Mouse (Mus musculus): Measurements from ENCODE around the gene Hist1h2af. TPM values are rescaled to one million over a fixed set of nuclear protein-coding genes. Genes with fewer than 3 reads are reported as not detected.
A peak's percentile ranks its signal among the peaks of the same experiment; 100 is the strongest.

The Hist1h2af gene
- polyA plus RNA-seq, 1 experiment from 2014 or later, result 7.8 TPM

GRCm38 (mm10) chr13:23515826-23516620, 17.7 kb upstream of the Hist1h2af start:
- WGBS (ENCODE audit: insufficient replicate concordance), result 51% methylated on average over 15 of the region's 15 CpGs
- no peak for ATAC-seq
- Histone ChIP-seq H3K27ac (peak overlapping the region; percentile 54; the same call in 1 of the 2 replicates), H3K9ac (peak overlapping the region; percentile 68), H3K36me3 (no peaks in the 10 kb centered on the region), H3K4me1 (peaks cover 39% of the 10 kb centered on the region), H3K4me3 (peak overlapping the region; percentile 65), H3K27me3 (replicated peaks) (no peaks in the 10 kb centered on the region), H3K4me2 (peak overlapping the region; percentile 93), H3K9me3 (replicated peaks) (no peaks in the 10 kb centered on the region)

- WGBS (ENCODE audit: insufficient replicate concordance), result under 1% methylated on average over 19 of the region's 19 CpGs
- peaks cover 40% of the 10 kb centered on the region for H3K4me1 ChIP-seq
- H3K27me3 ChIP-seq (replicated peaks), result no peaks in the 10 kb centered on the region
- H3K9ac ChIP-seq, result peak overlapping the region; percentile 67
- no peaks in the 10 kb centered on the region for H3K36me3 ChIP-seq
- H3K9me3 ChIP-seq (replicated peaks), result no peaks in the 10 kb centered on the region
- peak overlapping the region; percentile 65 for H3K4me3 ChIP-seq
- peak overlapping the region; percentile 93 for H3K4me2 ChIP-seq
- peak overlapping the region; percentile 79 for H3K27ac ChIP-seq
- ATAC-seq, result peak; percentile 57; the same call in 1 of the 2 replicates
Measured at GRCm38 (mm10) chr13:23516822-23517602, 16.7 kb upstream of the Hist1h2af start.

- no peaks in the 10 kb centered on the region for H3K27me3 ChIP-seq (replicated peaks)
- WGBS (ENCODE audit: insufficient replicate concordance), result under 1% methylated on average over 27 of the region's 27 CpGs
Measured at GRCm38 (mm10) chr13:23517603-23518294, 16.0 kb upstream of the Hist1h2af start.

GRCm38 (mm10) chr13:23518295-23518603, 15.5 kb upstream of the Hist1h2af start:
- WGBS (ENCODE audit: insufficient replicate concordance), result under 1% methylated on average over 6 of the region's 6 CpGs
- ATAC-seq, result no peak
- Histone ChIP-seq H3K36me3 (no peaks in the 10 kb centered on the region), H3K4me1 (peaks cover 42% of the 10 kb centered on the region), H3K27me3 (replicated peaks) (no peaks in the 10 kb centered on the region), H3K9ac (peak overlapping the region; percentile 70), H3K27ac (peak overlapping the region; percentile 84), H3K9me3 (replicated peaks) (no peaks in the 10 kb centered on the region), H3K4me3 (peak overlapping the region; percentile 65), H3K4me2 (peak overlapping the region; percentile 93)

More at GRCm38 (mm10) chr13:23517603-23518294, 16.0 kb upstream of the Hist1h2af start:
- Histone ChIP-seq H3K36me3 (no peaks in the 10 kb centered on the region), H3K9ac (peak overlapping the region; percentile 70), H3K4me3 (peak overlapping the region; percentile 65), H3K4me1 (peaks cover 42% of the 10 kb centered on the region), H3K9me3 (replicated peaks) (no peaks in the 10 kb centered on the region), H3K4me2 (peak overlapping the region; percentile 93), H3K27ac (peak overlapping the region; percentile 84)
- ATAC-seq, result peak; percentile 81

- H3K9ac ChIP-seq, result peak overlapping the region; percentile 56; the same call in 1 of the 2 replicates
- H3K4me3 ChIP-seq, result peak overlapping the region; percentile 65
- peak overlapping the region; percentile 82 for H3K27ac ChIP-seq
- no peaks in the 10 kb centered on the region for H3K36me3 ChIP-seq
- H3K9me3 ChIP-seq (replicated peaks), result no peaks in the 10 kb centered on the region
- 0% methylated on average over 6 of the region's 6 CpGs for WGBS (ENCODE audit: insufficient replicate concordance)
- peak; percentile 61 for ATAC-seq
- no peaks in the 10 kb centered on the region for H3K27me3 ChIP-seq (replicated peaks)
- peaks cover 43% of the 10 kb centered on the region for H3K4me1 ChIP-seq
- H3K4me2 ChIP-seq, result peak overlapping the region; percentile 93
Measured at GRCm38 (mm10) chr13:23518885-23519284, 14.8 kb upstream of the Hist1h2af start.

GRCm38 (mm10) chr13:23519416-23519815, 14.3 kb upstream of the Hist1h2af start:
- Histone ChIP-seq H3K4me1 (peaks cover 46% of the 10 kb centered on the region), H3K4me3 (peak overlapping the region; percentile 65), H3K27ac (peak overlapping the region; percentile 82), H3K36me3 (no peaks in the 10 kb centered on the region), H3K4me2 (peak overlapping the region; percentile 93), H3K27me3 (replicated peaks) (no peaks in the 10 kb centered on the region), H3K9me3 (replicated peaks) (no peaks in the 10 kb centered on the region), H3K9ac (peak overlapping the region; percentile 35; the same call in 1 of the 2 replicates)
- WGBS (ENCODE audit: insufficient replicate concordance), result under 1% methylated on average over 10 of the region's 10 CpGs
- peak; percentile 42 for ATAC-seq

DNA sequence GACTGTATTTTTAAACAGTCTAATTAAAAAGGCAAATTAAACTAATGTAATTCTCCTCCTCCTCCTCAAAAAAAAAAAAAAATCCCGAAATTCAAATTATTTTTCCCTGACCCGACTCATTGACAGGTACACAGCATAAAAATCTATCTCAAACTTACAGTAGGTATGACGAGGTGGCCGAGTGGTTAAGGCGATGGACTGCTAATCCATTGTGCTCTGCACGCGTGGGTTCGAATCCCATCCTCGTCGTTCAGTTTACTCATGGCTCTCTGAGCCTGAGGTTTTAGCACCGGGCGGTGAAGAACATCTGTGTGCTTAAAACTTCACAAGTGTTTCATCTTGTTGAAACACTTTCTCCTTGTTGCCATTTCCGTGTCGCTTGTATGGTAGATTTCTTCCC, 12.0 kb upstream of the Hist1h2af start:
- peak; percentile 57 for ATAC-seq
- Histone ChIP-seq H3K4me3 (peak overlapping the region; percentile 38), H3K4me1 (peaks cover 59% of the 10 kb centered on the region), H3K4me2 (peak overlapping the region; percentile 93), H3K36me3 (no peaks in the 10 kb centered on the region), H3K27ac (0 out of 2 replicates have a peak overlapping the region, but pooled peaks have one; percentile 8), H3K9me3 (replicated peaks) (no peaks in the 10 kb centered on the region), H3K27me3 (replicated peaks) (no peaks in the 10 kb centered on the region), H3K9ac (no peak overlapping the region)
- 1% methylated on average over 14 of the region's 14 CpGs for WGBS (ENCODE audit: insufficient replicate concordance)

GRCm38 (mm10) chr13:23523976-23524375, 9.7 kb upstream of the Hist1h2af start:
- Histone ChIP-seq H3K27ac (no peak overlapping the region), H3K4me1 (peaks cover 63% of the 10 kb centered on the region), H3K9me3 (replicated peaks) (no peaks in the 10 kb centered on the region), H3K27me3 (replicated peaks) (no peaks in the 10 kb centered on the region), H3K9ac (no peak overlapping the region), H3K36me3 (no peaks in the 10 kb centered on the region), H3K4me3 (no peak overlapping the region), H3K4me2 (no peak overlapping the region)
- no peak for ATAC-seq
- 29% methylated on average over 5 of the region's 5 CpGs for WGBS (ENCODE audit: insufficient replicate concordance)

DNA sequence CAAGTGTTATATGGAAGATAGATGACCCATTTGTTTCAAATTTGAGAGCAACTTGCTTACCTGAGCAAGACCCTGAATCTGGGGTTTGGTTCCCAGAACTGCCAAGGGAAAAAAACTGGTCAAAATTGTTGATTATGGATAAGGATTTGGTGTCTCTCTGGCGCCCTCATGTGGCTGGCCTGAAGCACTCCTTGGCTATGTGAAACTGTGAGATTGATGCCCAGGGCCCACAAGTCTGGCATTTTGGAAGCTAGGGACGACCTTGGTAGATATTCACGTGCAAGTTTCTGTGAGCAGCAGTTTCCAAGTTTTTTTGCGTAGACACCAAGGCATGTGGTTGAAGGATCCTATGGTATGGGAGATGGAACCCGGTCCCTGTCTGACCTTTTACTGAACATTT, 9.1 kb upstream of the Hist1h2af start:
- Histone ChIP-seq H3K9ac (no peak overlapping the region), H3K36me3 (no peaks in the 10 kb centered on the region), H3K9me3 (replicated peaks) (no peaks in the 10 kb centered on the region), H3K27ac (0 out of 2 replicates have a peak overlapping the region, but pooled peaks have one; percentile 6), H3K4me3 (no peak overlapping the region), H3K27me3 (replicated peaks) (no peaks in the 10 kb centered on the region), H3K4me1 (peaks cover 63% of the 10 kb centered on the region), H3K4me2 (peak overlapping the region; percentile 73)
- WGBS (ENCODE audit: insufficient replicate concordance), result 7% methylated on average over 5 of the region's 5 CpGs
- ATAC-seq, result peak; percentile 30; the same call in 1 of the 2 replicates

GRCm38 (mm10) chr13:23525901-23526300, 7.8 kb upstream of the Hist1h2af start:
- peak overlapping the region; percentile 73 for H3K4me2 ChIP-seq
- peak overlapping the region; percentile 23; the same call in 1 of the 2 replicates for H3K27ac ChIP-seq
- H3K9ac ChIP-seq, result peak overlapping the region; percentile 67
- no peak for ATAC-seq
- WGBS (ENCODE audit: insufficient replicate concordance), result 1% methylated on average over 10 of the region's 10 CpGs
- peaks cover 54% of the 10 kb centered on the region for H3K4me1 ChIP-seq
- no peaks in the 10 kb centered on the region for H3K9me3 ChIP-seq (replicated peaks)
- no peaks in the 10 kb centered on the region for H3K27me3 ChIP-seq (replicated peaks)
- H3K36me3 ChIP-seq, result no peaks in the 10 kb centered on the region
- H3K4me3 ChIP-seq, result peak overlapping the region; percentile 57

DNA sequence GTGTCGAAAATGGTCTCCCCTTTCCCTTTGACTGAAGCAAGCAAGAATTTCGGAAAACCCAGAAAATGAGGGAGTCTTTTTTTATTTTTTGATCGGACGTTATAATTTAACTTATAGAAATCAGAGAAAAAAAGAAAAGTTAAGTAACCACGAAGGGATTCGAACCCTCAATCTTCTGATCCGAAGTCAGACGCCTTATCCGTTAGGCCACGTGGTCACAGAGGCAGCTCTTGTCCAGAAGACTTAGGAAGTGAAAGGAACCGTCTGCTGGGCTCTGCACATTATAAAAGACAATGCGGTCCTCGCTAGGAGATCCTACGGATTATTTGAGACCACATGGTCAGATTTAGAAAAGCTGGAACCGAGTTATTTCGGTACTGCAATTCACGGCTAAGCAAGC, 7.4 kb upstream of the Hist1h2af start:
- no peak for ATAC-seq
- Histone ChIP-seq H3K27me3 (replicated peaks) (no peaks in the 10 kb centered on the region), H3K27ac (peak overlapping the region; percentile 64; the same call in 1 of the 2 replicates), H3K36me3 (no peaks in the 10 kb centered on the region), H3K9ac (peak overlapping the region; percentile 67), H3K4me3 (peak overlapping the region; percentile 57), H3K9me3 (replicated peaks) (no peaks in the 10 kb centered on the region), H3K4me1 (peaks cover 50% of the 10 kb centered on the region), H3K4me2 (peak overlapping the region; percentile 73)
- 0% methylated on average over 17 of the region's 17 CpGs for WGBS (ENCODE audit: insufficient replicate concordance)
